Mouse (Mus musculus) intestine, postnatal 0 days (tissue): Measurements from ENCODE around the gene Gcsh. TPM values are rescaled to one million over a fixed set of nuclear protein-coding genes. Genes with fewer than 3 reads are reported as not detected.
A peak's percentile ranks its signal among the peaks of the same experiment; 100 is the strongest.

Experiments used
- ATAC-seq: fragments of 200-750 bp; cut with Nextera tagmentation; 2 replicates; pipeline ENCODE4 v1.8.0; 2017; ENCODE audit warnings: mild to moderate bottlenecking, moderate TSS enrichment, moderate library complexity
- H3K27ac ChIP-seq: fragments of 300-500 bp; sonication (generic); 2 replicates; pipeline ENCODE4 v1.5.1; 2014; ENCODE audit warnings: mild to moderate bottlenecking, low read depth, low read length, moderate library complexity
- H3K27me3 ChIP-seq: fragments of 300-500 bp; sonication (generic); replicated peaks from 2 replicates; pipeline ENCODE4 v1.6.1; 2014; ENCODE audit warnings: low read length, mixed read lengths; ENCODE audit not compliant: control insufficient read depth, insufficient read depth
- H3K36me3 ChIP-seq: fragments of 300-500 bp; sonication (generic); 2 replicates; pipeline ENCODE4 v1.6.1; 2014; ENCODE audit warnings: mild to moderate bottlenecking, moderate library complexity; ENCODE audit not compliant: control insufficient read depth, insufficient read depth
- H3K4me1 ChIP-seq: fragments of 300-500 bp; sonication (generic); replicated peaks from 2 replicates; pipeline ENCODE4 v1.6.1; 2014; ENCODE audit warnings: antibody characterized with exemption, low read length, mixed read lengths; ENCODE audit not compliant: control insufficient read depth, insufficient read depth
- H3K4me2 ChIP-seq: fragments of 300-500 bp; sonication (generic); replicated peaks from 2 replicates; pipeline ENCODE4 v1.6.1; 2014; ENCODE audit warnings: low read depth, mild to moderate bottlenecking, moderate library complexity
- H3K4me3 ChIP-seq: fragments of 300-500 bp; sonication (generic); 2 replicates; pipeline ENCODE4 v1.5.1; 2014; ENCODE audit warnings: low read depth, low read length
- H3K9ac ChIP-seq: fragments of 300-500 bp; sonication (generic); 2 replicates; pipeline ENCODE4 v1.6.1; 2014; ENCODE audit warnings: mild to moderate bottlenecking, low read depth, low read length
- H3K9me3 ChIP-seq: fragments of 300-500 bp; sonication (generic); 2 replicates; pipeline ENCODE4 v1.6.1; 2016; ENCODE audit warnings: mixed run types; ENCODE audit not compliant: control insufficient read depth
- CTCF ChIP-seq: sonication (generic); IDR thresholded peaks from 2 replicates; pipeline ENCODE4 v1.5.1; 2016; ENCODE audit warnings: low read depth, mild to moderate bottlenecking, control low read depth, antibody characterized with exemption, moderate library complexity
- WGBS: fragments of 180-500 bp; shearing (Covaris S2); extraction: QIAGEN DNeasy Blood & Tissue Kit; methylation state at CpG from one replicate; pipeline ENCODE4 v1.1.7; 2014; 5-methylcytosine and 5-hydroxymethylcytosine counted together
- polyA plus RNA-seq: library from polyadenylated mRNA; unstranded; fragments of >200 nt; fragmentation: Nextera tagmentation; extraction: Ambion mirVana; gene quantifications from 2 replicates; pipeline ENCODE4 v1.2.1, GENCODE M21; 2015

The Gcsh gene
- polyA plus RNA-seq, 1 experiment from 2014 or later: 91.8 TPM

DNA sequence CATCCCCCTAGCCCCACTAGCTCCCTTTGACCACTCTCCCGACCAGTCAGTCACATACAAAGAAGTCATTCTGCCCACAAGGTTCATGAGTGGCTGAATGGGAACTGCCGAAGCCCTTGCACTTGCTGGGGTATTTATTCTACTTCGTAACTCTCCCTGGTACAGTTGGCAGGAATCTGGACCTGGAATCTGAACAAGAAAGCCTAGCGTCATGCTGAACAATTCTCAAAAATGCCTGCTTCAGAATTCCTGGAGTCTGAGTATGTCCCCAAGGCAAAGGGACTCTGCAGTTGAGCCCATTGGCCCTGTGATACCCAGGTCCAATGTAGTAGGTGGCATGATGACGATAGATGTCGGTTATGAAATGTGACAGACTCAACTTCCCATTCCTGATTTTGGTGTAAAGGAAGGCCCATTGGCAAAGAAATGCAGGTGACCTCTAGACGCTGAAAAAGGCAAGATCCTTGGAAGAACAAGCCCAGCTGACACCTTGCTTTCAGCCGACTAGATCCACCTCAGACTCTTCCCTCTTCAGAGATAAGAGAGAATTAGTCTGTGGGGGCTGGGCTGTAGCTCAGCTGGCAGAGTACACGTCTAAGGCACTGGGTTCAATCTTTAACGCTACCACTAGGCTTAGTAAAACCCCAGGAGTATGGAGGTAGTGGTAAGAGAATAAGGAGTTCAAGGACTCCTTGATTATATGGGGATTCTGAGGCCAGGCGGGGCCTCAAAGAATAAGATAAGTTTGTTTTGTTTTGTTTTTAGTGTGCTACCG, 50.9 kb downstream of the Gcsh start:
- Histone ChIP-seq H3K4me3 (no peak overlapping the region), H3K9me3 (no peaks in the 10 kb centered on the region), H3K36me3 (peaks cover 12% of the 10 kb centered on the region; the same call in 1 of the 2 replicates), H3K4me1 (no peaks in the 10 kb centered on the region; the same call in 1 of the 2 replicates), H3K27me3 (no peaks in the 10 kb centered on the region), H3K9ac (no peak overlapping the region), H3K4me2 (peak overlapping the region; percentile 93), H3K27ac (no peak overlapping the region)
- no peak for TF ChIP-seq CTCF
- 67% methylated on average over 12 of the region's 12 CpGs for WGBS
- no peak for ATAC-seq

DNA sequence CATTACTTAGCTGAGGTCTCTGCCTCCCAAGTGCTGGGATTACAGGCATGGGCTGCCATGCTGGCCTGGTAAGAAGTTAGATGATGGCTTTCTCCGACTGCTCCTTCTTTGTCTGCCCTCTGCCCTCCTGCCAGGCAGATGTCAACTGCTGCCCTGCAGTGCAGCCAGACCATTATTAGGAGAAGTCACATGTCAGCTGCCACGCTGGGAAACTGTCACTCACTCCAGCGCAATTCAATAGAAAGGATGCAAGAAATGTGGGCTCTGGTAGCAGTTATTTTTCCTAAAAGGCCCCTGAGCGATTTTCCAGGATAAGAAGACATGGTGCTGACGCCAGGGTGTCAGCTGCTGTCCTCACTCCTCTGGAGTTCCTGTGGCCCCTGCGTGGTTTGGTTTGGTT, 57.8 kb downstream of the Gcsh start:
- WGBS: 92% methylated on average over 6 of the region's 6 CpGs
- H3K36me3 ChIP-seq: peaks cover 34% of the 10 kb centered on the region
- no peak for ATAC-seq

DNA sequence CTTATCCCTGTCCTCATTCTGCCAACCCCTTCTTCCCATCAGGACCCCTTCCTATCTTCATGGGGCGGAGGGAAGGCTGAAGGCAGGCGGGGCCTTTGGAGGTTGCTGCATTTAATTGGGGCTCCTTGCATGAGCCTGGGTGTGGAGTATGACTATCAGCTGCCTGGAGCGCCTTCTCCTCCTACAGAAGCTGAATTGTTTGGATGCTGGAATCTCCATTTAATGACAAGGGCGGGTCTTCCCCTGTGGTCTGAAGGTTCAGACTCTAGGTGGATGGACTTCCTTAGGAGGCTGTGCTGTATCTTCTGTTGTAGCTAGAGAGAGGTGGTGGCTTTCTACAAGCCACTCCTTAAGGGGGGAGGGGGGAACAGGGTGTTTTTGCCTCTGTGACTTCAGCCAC, 58.4 kb downstream of the Gcsh start:
- 83% methylated on average over 4 of the region's 4 CpGs for WGBS
- TF ChIP-seq CTCF: no peak
- Histone ChIP-seq H3K4me1 (no peaks in the 10 kb centered on the region), H3K36me3 (peaks cover 34% of the 10 kb centered on the region), H3K9me3 (no peaks in the 10 kb centered on the region), H3K27ac (no peak overlapping the region), H3K4me3 (no peak overlapping the region), H3K27me3 (no peaks in the 10 kb centered on the region), H3K4me2 (no peak overlapping the region), H3K9ac (no peak overlapping the region)
- ATAC-seq: no peak

More for the DNA sequence above, 57.8 kb downstream of the Gcsh start:
- H3K4me3 ChIP-seq: no peak overlapping the region
- no peaks in the 10 kb centered on the region for H3K4me1 ChIP-seq
- H3K27ac ChIP-seq: no peak overlapping the region
- H3K9me3 ChIP-seq: no peaks in the 10 kb centered on the region
- TF ChIP-seq CTCF: no peak
- no peak overlapping the region for H3K4me2 ChIP-seq
- H3K27me3 ChIP-seq: no peaks in the 10 kb centered on the region
- no peak overlapping the region for H3K9ac ChIP-seq

Other genes with a start within 250 kb of the Gcsh start
- gene Cmc2, start 72.1 kb downstream of the Gcsh start, polyA plus RNA-seq: 50.7 and 58.0 TPM in 2 replicates
- gene Cenpn, start 71.8 kb downstream of the Gcsh start, polyA plus RNA-seq: 4.7 and 5.7 TPM in 2 replicates
- gene Atmin, start 50.1 kb downstream of the Gcsh start, polyA plus RNA-seq: 5.5 and 6.2 TPM in 2 replicates
- 0.34 and 0.46 TPM in 2 replicates for gene 1700030J22Rik, start 14.6 kb downstream of the Gcsh start, polyA plus RNA-seq
- gene Pkd1l2, start 88.9 kb upstream of the Gcsh start, polyA plus RNA-seq: 0.12 and 0.33 TPM in 2 replicates
- 0.52 and 0.55 TPM in 2 replicates for gene Bco1, start 102.3 kb upstream of the Gcsh start, polyA plus RNA-seq
- gene Gan, start 164.6 kb upstream of the Gcsh start, polyA plus RNA-seq: 1.1 and 1.4 TPM in 2 replicates